Mouse (Mus musculus) heart, embryonic 10.5 days (tissue): ENCODE results near the gene Ccdc175. TPM values are rescaled to one million over a fixed set of nuclear protein-coding genes. Genes with fewer than 3 reads are reported as not detected.

Experiments
- DNase-seq: peaks from one replicate; pipeline ENCODE4 v3.0.0-alpha.2; 2017; ENCODE audit warnings: low spot score
- H3K27ac ChIP-seq: fragments of 300-500 bp; sonication (generic); 2 replicates; pipeline ENCODE4 v1.5.1; 2016; ENCODE audit warnings: mild to moderate bottlenecking
- H3K27me3 ChIP-seq: fragments of 300-500 bp; sonication (generic); 2 replicates; pipeline ENCODE4 v1.6.1; 2016; ENCODE audit warnings: mild to moderate bottlenecking; ENCODE audit not compliant: poor library complexity, insufficient read depth, severe bottlenecking
- H3K36me3 ChIP-seq: fragments of 300-500 bp; sonication (generic); 2 replicates; pipeline ENCODE4 v1.6.1; 2016; ENCODE audit warnings: mild to moderate bottlenecking, moderate library complexity
- H3K4me1 ChIP-seq: fragments of 300-500 bp; sonication (generic); 2 replicates; pipeline ENCODE4 v1.6.1; 2016; ENCODE audit warnings: mild to moderate bottlenecking
- H3K4me3 ChIP-seq: fragments of 300-500 bp; sonication (generic); 2 replicates; pipeline ENCODE4 v1.5.1; 2016; ENCODE audit warnings: mild to moderate bottlenecking, moderate library complexity
- H3K9me3 ChIP-seq: fragments of 300-500 bp; sonication (generic); 2 replicates; pipeline ENCODE4 v1.6.1; 2016; ENCODE audit warnings: mild to moderate bottlenecking, moderate library complexity
- WGBS: fragments of 180-500 bp; shearing (Covaris S2); methylation state at CpG from one replicate; pipeline ENCODE4 v1.1.7; 2016; 5-methylcytosine and 5-hydroxymethylcytosine counted together
- polyA plus RNA-seq: library from polyadenylated mRNA; unstranded; fragments of >200 nt; fragmentation: Nextera tagmentation; extraction: Ambion mirVana; gene quantifications from 2 replicates; pipeline ENCODE4 v1.2.1, GENCODE M21; 2016

Gene Ccdc175
- not detected in 2 replicates for polyA plus RNA-seq

- Histone ChIP-seq H3K27ac (no peak within 1 kb of the TSS), H3K4me3 (no peak within 1 kb of the TSS), H3K27me3 (no peaks in the 10 kb centered on the region), H3K9me3 (no peaks in the 10 kb centered on the region), H3K4me1 (0 out of 2 replicates have a peak, but pooled peaks cover 4% of the 10 kb centered on the region), H3K36me3 (no peaks in the 10 kb centered on the region)
- 63% methylated on average over 12 of the region's 12 CpGs for WGBS
- DNase-seq = no peak
Observed at GRCm38 (mm10) chr12:72184929-72185328, at the start of gene Ccdc175. Ccdc175 (minus strand) TSS chr12:72185029.

GRCm38 (mm10) chr12:72234151-72234550 lies 49.3 kb upstream of the Ccdc175 start:
- Histone ChIP-seq H3K36me3 (no peaks in the 10 kb centered on the region), H3K27me3 (peaks cover 36% of the 10 kb centered on the region), H3K4me3 (no peak overlapping the region), H3K27ac (no peak overlapping the region), H3K4me1 (peaks cover 15% of the 10 kb centered on the region; the same call in 1 of the 2 replicates), H3K9me3 (no peaks in the 10 kb centered on the region)
- peak; percentile 54 for DNase-seq
- WGBS = 84% methylated on average over 3 of the region's 3 CpGs

- H3K9me3 ChIP-seq = no peaks in the 10 kb centered on the region
- 82% methylated on average over 19 of the region's 19 CpGs for WGBS
- no peak overlapping the region for H3K4me3 ChIP-seq
- peak; percentile 68 for DNase-seq
- no peaks in the 10 kb centered on the region for H3K36me3 ChIP-seq
- H3K4me1 ChIP-seq = peaks cover 15% of the 10 kb centered on the region; the same call in 1 of the 2 replicates
- no peak overlapping the region for H3K27ac ChIP-seq
- peaks cover 30% of the 10 kb centered on the region for H3K27me3 ChIP-seq
Observed at GRCm38 (mm10) chr12:72232826-72233790, 48.3 kb upstream of the Ccdc175 start.

- DNase-seq = peak; percentile 25
- Histone ChIP-seq H3K36me3 (no peaks in the 10 kb centered on the region), H3K27ac (no peak overlapping the region), H3K9me3 (no peaks in the 10 kb centered on the region), H3K4me3 (no peak overlapping the region), H3K4me1 (peaks cover 10% of the 10 kb centered on the region; the same call in 1 of the 2 replicates), H3K27me3 (peaks cover 21% of the 10 kb centered on the region)
- WGBS = 73% methylated on average over 3 of the region's 3 CpGs
Observed at GRCm38 (mm10) chr12:72232176-72232575, 47.3 kb upstream of the Ccdc175 start.

GRCm38 (mm10) chr12:72229451-72230196 lies 44.8 kb upstream of the Ccdc175 start:
- peaks cover 8% of the 10 kb centered on the region for H3K27me3 ChIP-seq
- no peaks in the 10 kb centered on the region for H3K4me1 ChIP-seq
- no peak overlapping the region for H3K27ac ChIP-seq
- WGBS = 74% methylated on average over 8 of the region's 8 CpGs
- no peak for DNase-seq
- no peaks in the 10 kb centered on the region for H3K9me3 ChIP-seq
- H3K4me3 ChIP-seq = no peak overlapping the region
- H3K36me3 ChIP-seq = no peaks in the 10 kb centered on the region

- no peaks in the 10 kb centered on the region for H3K9me3 ChIP-seq
- 0 out of 2 replicates have a peak, but pooled peaks cover 4% of the 10 kb centered on the region for H3K27me3 ChIP-seq
- no peak overlapping the region for H3K27ac ChIP-seq
- H3K4me3 ChIP-seq = no peak overlapping the region
- DNase-seq = no peak
- 78% methylated on average over 6 of the region's 6 CpGs for WGBS
- no peaks in the 10 kb centered on the region for H3K36me3 ChIP-seq
- no peaks in the 10 kb centered on the region for H3K4me1 ChIP-seq
Observed at GRCm38 (mm10) chr12:72227731-72228130, 42.9 kb upstream of the Ccdc175 start.

- Histone ChIP-seq H3K9me3 (no peaks in the 10 kb centered on the region), H3K27me3 (0 out of 2 replicates have a peak, but pooled peaks cover 4% of the 10 kb centered on the region), H3K4me1 (no peaks in the 10 kb centered on the region), H3K36me3 (no peaks in the 10 kb centered on the region), H3K27ac (no peak overlapping the region), H3K4me3 (no peak overlapping the region)
- 92% methylated on average over 3 of the region's 3 CpGs for WGBS
- DNase-seq = no peak
Observed at GRCm38 (mm10) chr12:72225371-72225770, 40.5 kb upstream of the Ccdc175 start.

- Histone ChIP-seq H3K36me3 (no peaks in the 10 kb centered on the region), H3K27ac (no peak overlapping the region), H3K27me3 (0 out of 2 replicates have a peak, but pooled peaks cover 4% of the 10 kb centered on the region), H3K4me3 (no peak overlapping the region), H3K9me3 (no peaks in the 10 kb centered on the region), H3K4me1 (no peaks in the 10 kb centered on the region)
- WGBS = 89% methylated on average over 16 of the region's 16 CpGs
- DNase-seq = no peak
Observed at GRCm38 (mm10) chr12:72223557-72224102, 38.8 kb upstream of the Ccdc175 start.

- Histone ChIP-seq H3K27me3 (no peaks in the 10 kb centered on the region), H3K27ac (no peak overlapping the region), H3K36me3 (no peaks in the 10 kb centered on the region), H3K4me1 (no peaks in the 10 kb centered on the region), H3K9me3 (no peaks in the 10 kb centered on the region), H3K4me3 (no peak overlapping the region)
- WGBS = 44% methylated on average over 5 of the region's 5 CpGs
- no peak for DNase-seq
Observed at GRCm38 (mm10) chr12:72213554-72213953, 28.7 kb upstream of the Ccdc175 start.

- peak; percentile 9 for DNase-seq
- H3K27ac ChIP-seq = no peak overlapping the region
- no peaks in the 10 kb centered on the region for H3K27me3 ChIP-seq
- 90% methylated on average over 3 of the region's 3 CpGs for WGBS
- H3K4me1 ChIP-seq = peaks cover 10% of the 10 kb centered on the region
- no peaks in the 10 kb centered on the region for H3K36me3 ChIP-seq
- no peaks in the 10 kb centered on the region for H3K9me3 ChIP-seq
- no peak overlapping the region for H3K4me3 ChIP-seq
Observed at GRCm38 (mm10) chr12:72200828-72201227, 16.0 kb upstream of the Ccdc175 start.

GRCm38 (mm10) chr12:72197925-72198486 lies 13.2 kb upstream of the Ccdc175 start:
- Histone ChIP-seq H3K4me1 (peaks cover 10% of the 10 kb centered on the region), H3K27ac (0 out of 2 replicates have a peak overlapping the region, but pooled peaks have one; percentile 7), H3K27me3 (no peaks in the 10 kb centered on the region), H3K4me3 (peak overlapping the region; percentile 16; the same call in 1 of the 2 replicates), H3K9me3 (no peaks in the 10 kb centered on the region), H3K36me3 (no peaks in the 10 kb centered on the region)
- DNase-seq = peak; percentile 70
- 46% methylated on average over 18 of the region's 18 CpGs for WGBS

- WGBS = 61% methylated on average over 7 of the region's 7 CpGs
- Histone ChIP-seq H3K27ac (no peak overlapping the region), H3K4me3 (no peak overlapping the region), H3K27me3 (no peaks in the 10 kb centered on the region), H3K36me3 (no peaks in the 10 kb centered on the region), H3K9me3 (no peaks in the 10 kb centered on the region), H3K4me1 (peaks cover 10% of the 10 kb centered on the region)
- peak; percentile 38 for DNase-seq
Observed at GRCm38 (mm10) chr12:72197434-72197833, 12.6 kb upstream of the Ccdc175 start.
